Mouse (Mus musculus) myocyte (in vitro differentiated cells): ENCODE results near the gene Hoxc5.
A peak's percentile ranks its signal among the peaks of the same experiment; 100 is the strongest.

Experiments
- POLR2A ChIP-seq: IDR thresholded peaks from one replicate; pipeline ENCODE4 v1.6.1; 2011; ENCODE audit warnings: low read depth, mild to moderate bottlenecking, control low read depth, moderate library complexity; ENCODE audit not compliant: insufficient read length
- USF1 ChIP-seq: IDR thresholded peaks from one replicate; pipeline ENCODE4 v1.6.1; 2011; ENCODE audit warnings: low read depth, mild to moderate bottlenecking, control low read depth, moderate library complexity

- peak; percentile 71 for TF ChIP-seq POLR2A
- TF ChIP-seq USF1: peak; percentile 100
Observed at GRCm38 (mm10) chr15:102981379-102982288, 14.4 kb downstream of the Hoxc5 start.
